Mouse (Mus musculus) lung, embryonic 14.5 days (tissue): ENCODE results near the gene Anks1b. TPM values are rescaled to one million over a fixed set of nuclear protein-coding genes. Genes with fewer than 3 reads are reported as not detected.

ENCODE experiments used
- ATAC-seq: fragments of 200-750 bp; cut with Nextera tagmentation; 2 replicates; pipeline ENCODE4 v1.8.0; 2017; ENCODE audit warnings: mild to moderate bottlenecking, moderate TSS enrichment, moderate library complexity; ENCODE audit not compliant: insufficient read depth
- DNase-seq: peaks from one replicate; pipeline ENCODE4 v3.0.0-alpha.2; 2015
- H3K27ac ChIP-seq: fragments of 300-500 bp; sonication (generic); 2 replicates; pipeline ENCODE4 v1.5.1; 2014; ENCODE audit warnings: low read depth, mild to moderate bottlenecking, moderate library complexity
- H3K27me3 ChIP-seq: fragments of 300-500 bp; sonication (generic); 2 replicates; pipeline ENCODE4 v1.6.1; 2014; ENCODE audit warnings: low read length, control low read depth; ENCODE audit not compliant: insufficient read depth
- H3K36me3 ChIP-seq: fragments of 300-500 bp; sonication (generic); 2 replicates; pipeline ENCODE4 v1.6.1; 2014; ENCODE audit warnings: control low read depth; ENCODE audit not compliant: insufficient read depth
- H3K4me1 ChIP-seq: fragments of 300-500 bp; sonication (generic); 2 replicates; pipeline ENCODE4 v1.6.1; 2014; ENCODE audit warnings: antibody characterized with exemption, control low read depth; ENCODE audit not compliant: insufficient read depth
- H3K4me2 ChIP-seq: fragments of 300-500 bp; sonication (generic); 2 replicates; pipeline ENCODE4 v1.6.1; 2014; ENCODE audit warnings: mild to moderate bottlenecking
- H3K4me3 ChIP-seq: fragments of 300-500 bp; sonication (generic); 2 replicates; pipeline ENCODE4 v1.5.1; 2014; ENCODE audit warnings: low read depth, low read length
- H3K9ac ChIP-seq: fragments of 300-500 bp; sonication (generic); 2 replicates; pipeline ENCODE4 v1.6.1; 2014
- H3K9me3 ChIP-seq: fragments of 300-500 bp; sonication (generic); 2 replicates; pipeline ENCODE4 v1.6.1; 2016; ENCODE audit warnings: low read depth, low read length, control low read depth
- CTCF ChIP-seq: IDR thresholded peaks from 2 replicates; pipeline ENCODE4 v1.5.1; 2016; ENCODE audit warnings: antibody characterized with exemption, low read depth
- WGBS: fragments of 180-500 bp; shearing (Covaris S2); extraction: QIAGEN DNeasy Blood & Tissue Kit; methylation state at CpG from one replicate; pipeline ENCODE4 v1.1.7; 2014; 5-methylcytosine and 5-hydroxymethylcytosine counted together
- polyA plus RNA-seq: library from polyadenylated mRNA; unstranded; fragments of >200 nt; fragmentation: Nextera tagmentation; extraction: Ambion mirVana; gene quantifications from 2 replicates; pipeline ENCODE4 v1.2.1, GENCODE M21; 2014

Gene Anks1b
- polyA plus RNA-seq, 1 experiment from 2014 or later = 1.2 TPM

DNA sequence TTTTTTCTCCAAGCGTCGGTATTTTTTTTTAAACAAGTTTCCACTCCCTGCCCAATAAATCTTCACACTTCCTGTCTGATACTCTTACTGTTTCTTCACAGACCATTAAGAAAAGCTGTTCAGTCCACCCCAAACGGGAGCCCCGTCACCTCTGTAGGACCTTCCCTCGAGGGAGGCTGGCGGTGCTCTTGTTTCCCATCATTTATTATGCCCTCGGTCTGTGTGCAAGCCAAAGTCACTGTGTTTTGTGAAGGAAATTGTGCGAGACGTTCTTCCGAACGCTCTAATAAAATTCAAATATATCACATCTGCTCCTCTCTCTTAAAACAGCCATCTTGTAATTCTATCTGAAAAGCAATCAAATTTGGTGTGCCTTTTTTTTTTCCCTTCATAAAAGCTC lies 978.7 kb downstream of the Anks1b start:
- WGBS = 35% methylated on average over 11 of the region's 11 CpGs
- H3K4me2 ChIP-seq = no peak overlapping the region
- no peak for TF ChIP-seq CTCF

DNA sequence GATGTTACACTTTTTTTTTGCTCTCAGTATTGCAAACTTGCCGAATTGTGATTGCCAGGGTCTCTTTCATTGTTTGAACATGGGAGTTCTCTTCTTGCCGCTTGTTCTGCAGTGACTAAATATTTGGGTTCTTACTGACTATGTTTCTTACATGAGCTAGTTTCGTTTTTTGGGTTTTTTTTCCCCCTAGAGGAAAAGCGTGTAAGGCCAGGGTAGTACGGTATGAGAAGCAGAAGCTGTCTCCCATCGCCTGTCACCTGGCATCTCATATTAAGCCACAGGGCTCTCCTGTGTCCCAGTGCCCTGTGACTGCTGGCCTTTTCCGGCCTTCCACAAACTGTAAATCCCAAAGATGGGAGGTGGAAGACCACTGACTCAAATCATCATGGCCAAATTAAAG lies 979.1 kb downstream of the Anks1b start:
- H3K27me3 ChIP-seq = no peaks in the 10 kb centered on the region
- H3K9me3 ChIP-seq = no peaks in the 10 kb centered on the region
- ATAC-seq (no peak), DNase-seq (no peak)
- 64% methylated on average over 7 of the region's 7 CpGs for WGBS
- no peaks in the 10 kb centered on the region for H3K36me3 ChIP-seq
- no peak for TF ChIP-seq CTCF
- no peak overlapping the region for H3K4me3 ChIP-seq
- H3K4me2 ChIP-seq = no peak overlapping the region
- H3K9ac ChIP-seq = no peak overlapping the region
- H3K4me1 ChIP-seq = no peaks in the 10 kb centered on the region
- no peak overlapping the region for H3K27ac ChIP-seq

More for the DNA sequence above, 978.7 kb downstream of the Anks1b start:
- no peaks in the 10 kb centered on the region for H3K4me1 ChIP-seq
- H3K9me3 ChIP-seq = no peaks in the 10 kb centered on the region
- ATAC-seq (no peak), DNase-seq (no peak)
- H3K9ac ChIP-seq = no peak overlapping the region
- H3K4me3 ChIP-seq = no peak overlapping the region
- no peaks in the 10 kb centered on the region for H3K27me3 ChIP-seq
- no peak overlapping the region for H3K27ac ChIP-seq
- no peaks in the 10 kb centered on the region for H3K36me3 ChIP-seq

DNA sequence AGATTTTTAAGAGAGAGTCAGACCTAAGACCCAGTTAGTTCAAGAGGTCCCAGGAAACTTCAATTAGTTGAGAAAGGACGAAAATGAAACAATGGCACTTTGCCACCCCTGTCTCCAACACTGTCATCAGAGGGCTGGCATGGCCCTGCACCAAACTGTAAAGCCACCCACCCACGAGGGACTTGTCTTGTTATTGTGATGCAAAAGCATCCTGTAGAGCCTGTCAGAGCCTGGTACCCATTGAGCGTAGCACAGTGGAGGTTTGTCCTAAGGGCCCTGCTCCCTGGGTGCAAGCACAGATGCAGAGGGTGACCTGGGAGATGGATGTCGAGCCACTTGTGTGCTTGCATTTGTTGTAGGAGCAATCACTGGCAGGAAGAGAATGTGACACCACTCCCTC lies 983.4 kb downstream of the Anks1b start:
- 41% methylated on average over 4 of the region's 4 CpGs for WGBS
- H3K27me3 ChIP-seq = no peaks in the 10 kb centered on the region
- TF ChIP-seq CTCF = no peak
- no peak overlapping the region for H3K4me2 ChIP-seq
- H3K9me3 ChIP-seq = no peaks in the 10 kb centered on the region
- ATAC-seq (no peak), DNase-seq (no peak)
- H3K4me1 ChIP-seq = no peaks in the 10 kb centered on the region
- H3K27ac ChIP-seq = no peak overlapping the region
- no peaks in the 10 kb centered on the region for H3K36me3 ChIP-seq
- H3K4me3 ChIP-seq = no peak overlapping the region
- H3K9ac ChIP-seq = no peak overlapping the region

DNA sequence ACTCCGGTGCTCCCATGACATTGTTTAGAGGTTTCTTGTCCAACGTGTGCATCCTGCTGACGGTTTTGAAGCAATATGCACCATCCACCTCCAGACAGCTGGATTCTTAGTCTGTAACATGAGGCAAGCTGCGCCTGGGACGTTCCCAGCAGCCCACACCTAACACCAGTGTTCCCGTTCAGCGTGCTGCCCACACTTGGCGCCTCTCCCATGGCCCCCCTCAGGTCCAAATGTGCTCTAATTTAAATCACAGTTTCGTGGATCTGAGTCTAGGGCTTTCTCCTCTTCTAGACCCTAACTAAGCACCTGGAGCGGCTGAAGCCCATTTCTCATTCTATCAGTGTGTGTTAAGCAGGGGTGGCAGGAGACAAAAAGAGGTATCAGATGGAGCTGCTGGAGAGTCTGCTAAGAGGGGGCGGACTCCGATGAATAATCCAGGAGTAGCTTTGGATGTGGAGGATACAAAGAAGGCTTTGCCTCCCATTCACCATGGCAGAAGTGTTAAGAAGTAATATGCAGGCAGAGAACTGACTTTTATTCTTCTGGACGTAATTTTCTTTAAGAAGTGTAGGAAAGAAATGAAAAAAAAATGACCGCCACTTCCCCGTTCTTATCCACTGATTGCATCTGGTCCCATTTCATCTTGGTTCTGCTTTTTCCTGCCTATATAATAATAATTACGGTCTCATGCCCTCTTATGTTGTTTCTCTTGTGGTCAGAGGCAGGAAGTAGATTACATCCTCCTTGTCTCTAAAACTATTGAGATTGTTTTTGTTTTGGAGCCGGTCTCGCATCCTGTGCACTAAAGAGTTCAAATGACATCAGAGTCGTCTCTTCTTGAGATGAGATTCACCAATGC lies 986.6 kb downstream of the Anks1b start:
- Histone ChIP-seq H3K4me3 (no peak overlapping the region), H3K27ac (no peak overlapping the region), H3K36me3 (no peaks in the 10 kb centered on the region), H3K9ac (no peak overlapping the region), H3K27me3 (no peaks in the 10 kb centered on the region), H3K9me3 (no peaks in the 10 kb centered on the region), H3K4me1 (no peaks in the 10 kb centered on the region), H3K4me2 (no peak overlapping the region)
- ATAC-seq (no peak), DNase-seq (no peak)
- TF ChIP-seq CTCF = no peak
- WGBS = 74% methylated on average over 19 of the region's 19 CpGs

DNA sequence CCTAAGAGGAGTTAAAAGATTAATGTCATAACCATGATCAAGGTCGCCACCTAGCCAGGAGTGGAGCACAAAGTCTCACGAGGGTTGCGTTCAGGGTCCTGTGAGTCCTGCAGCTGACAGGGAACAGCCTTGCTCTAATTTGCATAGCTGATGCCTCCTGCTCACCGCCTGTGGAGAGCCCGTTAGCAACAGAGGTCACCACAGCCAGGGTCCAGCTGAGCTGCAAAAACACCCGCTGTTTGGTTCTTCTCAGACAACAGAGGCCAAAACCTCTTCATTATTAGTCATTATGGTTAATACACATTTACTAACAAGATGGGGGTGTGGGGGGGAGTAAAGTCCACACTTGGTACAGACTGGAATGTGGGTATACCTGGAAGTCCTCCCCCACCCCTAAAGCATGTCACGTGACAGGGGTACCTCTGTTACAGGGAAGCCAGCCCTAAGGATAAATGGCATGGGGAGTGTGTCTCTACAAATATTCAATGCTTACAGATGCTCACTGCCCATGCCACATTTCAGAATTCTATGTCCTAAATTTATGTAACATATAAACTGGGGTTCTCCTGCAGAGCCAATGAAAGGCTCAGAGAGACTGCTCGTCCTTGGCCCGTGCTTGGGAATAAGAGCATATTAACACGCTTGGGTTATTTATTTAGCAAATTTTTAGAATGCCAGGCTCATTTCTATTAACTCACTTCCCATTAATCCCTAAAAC lies 990.7 kb downstream of the Anks1b start:
- Histone ChIP-seq H3K4me3 (no peak overlapping the region), H3K27me3 (no peaks in the 10 kb centered on the region), H3K4me2 (no peak overlapping the region), H3K9ac (no peak overlapping the region), H3K4me1 (no peaks in the 10 kb centered on the region), H3K9me3 (no peaks in the 10 kb centered on the region), H3K36me3 (no peaks in the 10 kb centered on the region), H3K27ac (no peak overlapping the region)
- 13% methylated on average over 10 of the region's 10 CpGs for WGBS
- ATAC-seq (no peak), DNase-seq (no peak)
- no peak for TF ChIP-seq CTCF

DNA sequence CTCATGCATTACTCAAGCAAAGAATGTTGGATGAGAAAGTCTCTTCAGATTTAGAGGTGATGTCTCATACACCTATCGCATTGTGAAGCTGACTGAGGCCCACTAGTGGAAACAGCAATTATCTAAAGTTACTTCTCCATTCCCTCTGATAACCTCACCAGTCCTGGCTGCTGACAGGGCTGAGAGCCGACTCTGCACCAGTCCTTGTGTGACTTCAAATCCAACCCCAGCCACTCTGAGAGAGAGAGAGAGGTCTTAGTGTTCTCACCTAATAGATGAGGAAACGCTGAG lies 991.2 kb downstream of the Anks1b start:
- Histone ChIP-seq H3K4me2 (no peak overlapping the region), H3K9ac (no peak overlapping the region), H3K4me1 (no peaks in the 10 kb centered on the region), H3K9me3 (no peaks in the 10 kb centered on the region), H3K36me3 (no peaks in the 10 kb centered on the region), H3K27me3 (no peaks in the 10 kb centered on the region), H3K4me3 (no peak overlapping the region), H3K27ac (no peak overlapping the region)
- WGBS = 8% methylated on average over 3 of the region's 3 CpGs
- no peak for TF ChIP-seq CTCF
- ATAC-seq = no peak
- DNase-seq = no peak

DNA sequence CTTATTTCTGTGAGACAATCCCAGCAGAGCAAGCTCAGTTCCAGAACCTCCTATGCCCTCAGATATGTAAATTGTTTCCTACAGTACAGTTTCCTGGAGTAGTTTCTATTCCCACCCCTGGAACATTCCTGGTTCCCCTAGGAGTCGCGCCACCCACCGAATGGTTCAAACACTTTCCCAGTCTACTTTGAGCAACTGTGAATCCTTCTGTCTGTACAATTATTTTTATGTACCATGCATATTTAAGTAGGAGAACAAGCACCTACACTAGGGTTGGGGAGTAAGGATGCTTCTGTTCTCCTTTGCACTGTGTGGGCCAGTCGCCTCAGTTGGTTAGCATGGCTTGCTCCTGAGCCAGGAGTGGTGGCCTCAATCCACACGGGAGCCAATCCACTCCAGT lies 999.9 kb downstream of the Anks1b start:
- ATAC-seq = no peak
- TF ChIP-seq CTCF = no peak
- no peak overlapping the region for H3K9ac ChIP-seq
- no peaks in the 10 kb centered on the region for H3K36me3 ChIP-seq
- no peak overlapping the region for H3K4me3 ChIP-seq
- no peaks in the 10 kb centered on the region for H3K27me3 ChIP-seq
- WGBS = 87% methylated on average over 5 of the region's 5 CpGs
- H3K9me3 ChIP-seq = no peaks in the 10 kb centered on the region
- no peak overlapping the region for H3K4me2 ChIP-seq
- no peak for DNase-seq
- H3K27ac ChIP-seq = no peak overlapping the region
- H3K4me1 ChIP-seq = no peaks in the 10 kb centered on the region
